Mouse (Mus musculus): ENCODE measurements around the gene Fyb.

Gene Fyb

DNA sequence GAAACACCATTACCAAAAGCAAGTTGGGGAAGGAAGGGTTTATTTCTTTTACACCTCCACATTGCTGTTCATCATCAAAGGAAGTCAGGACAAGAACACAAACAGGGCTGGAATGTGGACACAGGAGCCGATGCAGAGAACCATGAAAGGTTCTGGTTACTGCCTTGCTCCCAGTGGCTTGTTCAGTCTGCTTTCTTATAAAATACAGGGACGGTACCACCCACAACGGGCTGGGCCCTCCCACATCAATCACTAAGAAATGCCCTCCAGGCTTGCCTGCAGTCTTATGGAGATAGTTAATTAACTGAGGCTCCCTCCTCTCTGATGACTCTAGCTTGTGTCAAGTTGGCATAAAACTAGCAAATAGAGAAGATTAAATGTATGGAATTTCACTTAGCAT is 139.3 kb downstream of the Fyb start:
- DNase-seq (ENCODE audit: low read depth), result no peak

DNA sequence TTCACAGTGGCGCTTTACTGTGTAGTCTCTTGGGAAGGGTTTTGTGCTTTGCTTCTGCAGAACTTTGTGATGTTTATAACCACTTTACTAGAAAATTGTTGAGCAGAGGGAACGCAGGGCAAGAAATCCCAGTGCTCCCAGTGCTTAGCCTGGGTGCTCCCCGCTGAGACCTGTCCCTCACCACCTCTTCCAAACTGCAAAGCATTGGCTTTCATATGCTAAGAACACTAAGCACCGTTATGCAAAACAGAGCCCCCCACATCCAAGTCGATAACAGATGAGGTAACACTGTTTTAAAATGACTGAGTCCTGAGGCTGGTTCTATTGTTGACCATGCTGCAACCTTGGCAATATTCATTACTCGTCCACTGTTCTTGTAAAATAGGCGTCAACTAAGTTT is 141.3 kb downstream of the Fyb start:
- DNase-seq (ENCODE audit: low read depth), result no peak

DNA sequence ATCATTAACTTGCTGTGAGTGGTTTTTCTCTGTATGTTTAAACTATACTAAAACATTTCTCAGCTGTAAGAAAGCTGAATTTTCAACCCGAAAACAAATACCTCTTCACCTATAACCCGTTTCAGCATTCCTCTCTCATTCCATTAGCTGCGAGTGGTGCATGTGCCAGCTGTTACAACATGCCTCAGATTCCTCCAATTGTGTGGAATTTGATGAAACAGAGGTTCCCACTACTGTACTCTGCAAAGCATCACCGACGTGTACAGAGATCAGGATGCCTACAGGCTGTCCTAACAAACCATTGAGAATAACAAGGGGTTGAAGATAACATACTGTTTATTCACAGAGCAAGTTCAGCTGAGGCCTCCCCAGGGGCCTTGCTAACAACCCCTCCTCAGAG is 143.4 kb downstream of the Fyb start:
- DNase-seq (ENCODE audit: low read depth), result no peak

- no peak for DNase-seq (ENCODE audit: low read depth)
These were observed 146.3 kb downstream of the Fyb start for GRCm38 (mm10) chr15:6668793-6669437.

DNA sequence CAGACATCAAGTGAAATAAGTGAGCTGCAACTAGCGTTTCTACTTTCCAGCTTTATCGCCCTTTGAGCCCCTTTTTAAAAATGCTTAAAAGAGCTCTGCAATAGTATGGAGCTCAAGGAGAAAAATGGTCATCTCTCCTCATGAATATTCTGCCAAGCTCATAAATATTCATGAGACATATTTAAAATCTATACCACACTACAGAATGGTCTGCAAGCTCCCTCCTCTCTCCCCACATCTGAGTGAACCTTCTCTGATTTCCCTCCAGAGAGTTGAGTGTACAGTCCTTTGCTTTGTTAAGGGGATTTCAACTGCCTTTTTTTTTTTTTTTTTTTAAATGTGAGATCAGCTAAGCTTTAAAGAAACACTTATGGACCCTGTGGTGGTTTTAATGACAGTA is 155.8 kb downstream of the Fyb start:
- DNase-seq (ENCODE audit: low read depth), result no peak

DNA sequence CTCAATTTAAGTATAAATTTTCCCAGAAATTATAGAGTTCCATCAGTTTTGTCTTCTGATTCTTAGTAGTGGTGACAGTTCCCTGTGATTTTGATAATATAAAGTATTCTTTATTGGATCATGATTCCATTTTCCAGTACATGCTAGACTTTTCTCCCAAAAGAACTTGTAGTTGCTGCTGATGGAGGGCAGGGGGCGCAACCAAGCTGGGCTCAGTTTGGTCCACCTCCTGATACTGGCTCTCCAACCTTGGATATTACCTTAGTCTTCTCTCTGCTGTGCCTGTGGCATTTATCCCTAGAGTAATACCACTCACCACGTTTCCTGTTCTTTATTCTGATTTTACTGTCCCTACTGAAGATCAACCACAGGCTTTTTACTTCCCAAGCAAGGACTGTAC is 179.5 kb downstream of the Fyb start:
- DNase-seq (ENCODE audit: low read depth), result peak; percentile 49

- peak; percentile 48 for DNase-seq (ENCODE audit: low read depth)
These were observed 182.8 kb downstream of the Fyb start for GRCm38 (mm10) chr15:6705351-6705901.

DNA sequence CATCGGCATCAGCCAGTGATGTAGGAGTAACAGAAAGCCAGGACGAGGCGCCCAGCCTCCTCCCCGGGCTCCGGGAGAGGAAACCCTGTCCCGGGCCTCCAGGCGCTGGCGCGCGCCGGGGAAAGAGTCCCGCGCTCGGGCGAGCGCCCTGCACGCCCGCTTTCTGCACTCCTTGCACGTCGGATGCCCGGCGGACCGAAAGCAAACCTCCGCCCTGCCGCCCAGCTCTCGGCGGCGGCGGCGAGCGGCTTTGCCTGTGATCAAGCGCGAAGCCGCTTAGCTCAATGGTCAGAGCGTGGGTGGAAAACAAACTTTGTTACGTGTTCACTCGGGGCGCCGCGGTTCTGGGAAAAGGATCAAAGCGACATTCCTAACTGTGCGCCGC is 184.9 kb downstream of the Fyb start:
- peak; percentile 64 for DNase-seq (ENCODE audit: low read depth)

DNA sequence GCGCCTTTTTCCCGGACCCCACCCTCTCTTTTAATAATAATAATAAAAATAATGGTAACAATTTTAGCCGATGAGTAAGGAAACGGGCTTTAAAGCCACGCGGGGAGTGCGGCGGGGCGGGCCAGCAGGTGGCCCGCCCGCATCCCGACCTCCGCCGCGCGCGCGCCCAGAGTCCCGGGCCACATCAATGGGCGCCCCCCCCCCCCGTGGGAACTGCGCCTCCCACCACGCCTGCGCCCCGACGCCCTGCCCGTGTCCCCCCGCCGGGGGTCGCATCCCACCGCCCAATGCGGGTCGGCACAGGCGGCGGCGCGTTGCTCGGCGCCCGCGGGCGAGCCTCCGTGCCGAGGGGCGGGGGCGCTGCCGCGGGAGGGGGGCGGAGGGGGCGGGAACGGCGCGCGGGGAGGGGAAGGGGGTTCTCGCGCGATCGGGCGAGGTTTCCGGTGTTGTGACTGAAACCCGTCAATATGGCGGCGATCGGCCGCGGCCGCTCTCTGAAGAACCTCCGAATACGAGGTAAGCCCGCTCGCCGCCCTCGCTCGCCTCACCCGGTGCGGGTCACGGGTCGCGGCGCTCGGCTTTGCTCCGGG is 185.4 kb downstream of the Fyb start, which contains the start of gene Rictor:
Rictor (plus strand) TSS at position 444 of the 590 bp plus-strand sequence.
- DNase-seq (ENCODE audit: low read depth), result peak; percentile 90

DNA sequence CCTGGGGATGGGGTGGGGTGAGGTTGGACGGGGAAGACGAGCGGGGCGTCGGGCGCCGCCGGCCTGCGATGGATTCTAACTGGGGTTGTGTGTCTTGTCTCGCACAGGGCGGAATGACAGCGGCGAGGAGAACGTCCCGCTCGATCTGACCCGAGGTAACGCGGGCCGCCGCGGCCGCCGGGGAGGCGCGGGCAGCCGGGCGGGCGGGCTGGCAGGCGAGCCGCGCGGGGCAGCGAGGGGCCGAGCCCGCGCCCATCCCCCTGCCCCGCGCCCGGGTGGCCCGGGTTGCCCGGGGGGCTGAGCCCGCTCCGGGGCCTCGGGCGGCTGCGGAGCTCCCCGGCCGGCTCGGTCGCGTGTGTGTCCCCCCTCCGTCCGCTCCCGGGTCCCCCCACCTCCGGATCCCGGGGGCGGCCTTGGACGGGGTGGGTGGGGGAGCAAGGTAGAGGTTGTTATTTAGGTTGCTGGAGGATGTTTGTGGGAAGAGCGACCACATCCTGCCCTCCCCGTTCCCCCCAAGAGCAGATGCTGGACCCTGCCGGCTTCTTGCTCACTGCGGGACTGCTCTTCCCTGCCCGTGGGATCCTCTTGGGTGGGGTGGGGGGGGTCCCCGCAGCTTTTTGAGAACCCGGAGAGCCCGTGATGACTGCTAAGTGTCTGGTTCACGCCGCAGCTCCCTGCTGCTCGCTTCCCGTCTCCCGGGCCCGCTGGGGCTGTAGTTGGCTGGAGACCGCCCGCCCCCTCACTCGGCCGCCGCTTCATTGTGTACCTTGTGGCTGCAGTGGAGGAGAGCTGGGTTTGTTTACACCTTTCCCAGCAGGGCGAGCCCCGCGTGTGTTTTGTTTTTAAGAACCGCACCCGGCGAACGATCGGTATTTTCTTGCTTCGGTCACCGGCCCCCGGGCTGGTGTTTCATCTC is 186.1 kb downstream of the Fyb start:
- DNase-seq (ENCODE audit: low read depth), result peak; percentile 68

DNA sequence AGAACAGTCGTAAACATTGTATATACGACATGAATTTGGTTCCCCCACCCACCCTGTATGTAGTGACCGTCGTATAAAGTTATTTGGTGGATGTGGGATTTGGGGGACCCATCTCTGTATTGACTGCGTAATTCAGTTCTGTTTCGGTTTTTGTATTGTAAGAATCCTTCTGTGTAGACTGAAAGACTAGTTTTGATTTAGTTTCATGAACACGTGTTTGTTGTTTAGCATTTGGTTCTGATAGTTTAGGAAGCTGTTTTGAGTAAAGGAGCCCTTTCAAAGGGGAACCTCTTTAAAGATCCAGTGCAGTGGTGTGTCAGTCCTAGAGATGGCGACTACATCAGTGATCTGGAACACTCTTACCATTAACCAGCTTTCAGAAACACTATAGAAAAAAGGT is 187.0 kb downstream of the Fyb start:
- DNase-seq (ENCODE audit: low read depth), result peak; percentile 37

GRCm38 (mm10) chr15:6710341-6710740 is 187.7 kb downstream of the Fyb start:
- no peak for DNase-seq (ENCODE audit: low read depth)

- no peak for DNase-seq (ENCODE audit: low read depth)
These were observed 188.6 kb downstream of the Fyb start for GRCm38 (mm10) chr15:6711226-6711625.
